Mouse (Mus musculus) CH12.LX (cell line): ENCODE data around the gene Vps26a.

Experiments used
- CHD1 ChIP-seq: IDR thresholded peaks from 2 replicates; pipeline ENCODE4 v1.6.1; 2012; ENCODE audit warnings: low read depth, low read length, improper control_type of control experiment, inconsistent platforms
- EP300 ChIP-seq: IDR thresholded peaks from 2 replicates; pipeline ENCODE4 v1.6.1; 2011; ENCODE audit warnings: low read length, improper control_type of control experiment
- MAX ChIP-seq: IDR thresholded peaks from 2 replicates; pipeline ENCODE4 v1.6.1; 2011; ENCODE audit warnings: low read length, improper control_type of control experiment
- MEF2A ChIP-seq: IDR thresholded peaks from 2 replicates; pipeline ENCODE4 v1.6.1; 2014; ENCODE audit warnings: low read depth, mild to moderate bottlenecking, inconsistent platforms, low read length, improper control_type of control experiment, borderline replicate concordance
- NELFE ChIP-seq: IDR thresholded peaks from 2 replicates; pipeline ENCODE4 v1.6.1; 2011; ENCODE audit warnings: low read depth, low read length, improper control_type of control experiment
- POLR2A ChIP-seq: IDR thresholded peaks from 2 replicates; pipeline ENCODE4 v1.6.1; 2011; ENCODE audit warnings: low read depth, mild to moderate bottlenecking, improper control_type of control experiment, low read length

- TF ChIP-seq MEF2A (peak; percentile 87), EP300 (peak; percentile 18; the same call in 1 of the 2 replicates), POLR2A (peak; percentile 31; the same call in 1 of the 2 replicates), MAX (no peak), CHD1 (peak; percentile 73; the same call in 1 of the 2 replicates), NELFE (no peak)
These were observed 17.4 kb upstream of the Vps26a start for GRCm38 (mm10) chr10:62503836-62504628.
